Mouse (Mus musculus) layer of hippocampus, postnatal 36 days (tissue): Measurements from ENCODE around the gene Aldh1a2. TPM values are rescaled to one million over a fixed set of nuclear protein-coding genes. Genes with fewer than 3 reads are reported as not detected.

ENCODE experiments used
- total RNA-seq, 2 experiments: library from RNA; stranded (reverse); gene quantifications; 2 replicates each; pipeline ENCODE4 v1.2.3; 2021

Aldh1a2 gene
- total RNA-seq, 2 experiments from 2014 or later: 3.5 to 4.6 TPM

Other genes starting within 250 kb of the Aldh1a2 start
- gene Aqp9, start 47.1 kb upstream of the Aldh1a2 start, total RNA-seq: 1 to 10 TPM; 2.1 to 3.4 TPM